Mouse (Mus musculus) embryo, embryonic 10.5 days (tissue): ENCODE measurements at regions not wholly inside any gene's neighbourhood (a gene's known extent, or its start where the extent isn't known, plus 50 kb on each side); places are given as distances from the start of the nearest gene placed in this dataset.

Experiments used
- DNase-seq: peaks from one replicate; pipeline ENCODE4 v3.0.0-alpha.2; 2015; ENCODE audit warnings: low spot score

DNA sequence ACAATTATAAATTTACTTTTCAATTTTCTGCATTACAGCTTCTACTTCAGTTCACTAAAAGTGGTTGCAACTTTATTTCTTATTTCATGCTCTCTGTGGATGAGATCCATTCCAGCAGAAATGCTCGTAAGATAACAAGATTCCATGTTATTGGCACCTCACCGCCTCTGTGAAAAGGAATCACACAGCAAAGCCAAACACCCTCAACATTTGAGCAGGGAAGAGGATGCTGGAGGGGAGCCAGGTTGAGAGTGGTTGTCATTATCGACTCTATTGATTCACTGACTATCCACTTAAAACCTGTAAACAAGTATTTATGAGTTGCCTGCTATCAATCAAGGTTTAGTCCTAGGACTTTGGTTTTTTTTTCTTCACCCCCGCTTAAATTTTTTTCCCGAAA is 261.1 kb upstream of the Ccdc54 start:
- no peak for DNase-seq

GRCm38 (mm10) chr16:50847693-50848092 is 256.7 kb upstream of the Ccdc54 start:
- peak; percentile 10 for DNase-seq

- DNase-seq: peak; percentile 24
Observed at GRCm38 (mm10) chr16:50846505-50846904, 255.6 kb upstream of the Ccdc54 start.

- peak; percentile 94 for DNase-seq
Observed at GRCm38 (mm10) chr16:50841677-50842580, 251.0 kb upstream of the Ccdc54 start.

- DNase-seq: no peak
Observed at GRCm38 (mm10) chr16:50841205-50841604, 250.3 kb upstream of the Ccdc54 start.

- no peak for DNase-seq
Observed at GRCm38 (mm10) chr16:50839665-50840064, 248.7 kb upstream of the Ccdc54 start.

GRCm38 (mm10) chr16:50837416-50837815 is 246.5 kb upstream of the Ccdc54 start:
- DNase-seq: no peak

GRCm38 (mm10) chr16:50836457-50836856 is 245.5 kb upstream of the Ccdc54 start:
- DNase-seq: no peak

DNA sequence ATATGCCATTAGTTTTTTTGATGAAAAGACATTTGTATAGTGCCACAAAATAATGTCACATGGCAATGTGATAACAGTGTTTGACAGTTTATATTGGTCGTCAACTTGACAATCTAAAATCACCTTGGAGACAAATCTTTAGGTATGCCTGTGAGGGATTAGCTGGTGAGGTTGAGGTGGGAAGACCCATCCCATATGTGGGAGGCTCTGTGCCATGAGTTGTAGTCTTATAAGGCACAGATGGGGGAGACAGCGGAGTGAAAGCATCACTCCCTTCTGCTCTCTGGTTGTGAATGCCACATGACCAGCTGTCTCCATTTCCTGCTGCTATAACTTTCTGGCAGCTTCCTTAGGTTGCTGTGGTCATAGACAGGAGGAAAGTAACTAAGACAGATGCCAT is 242.4 kb upstream of the Ccdc54 start:
- no peak for DNase-seq

DNA sequence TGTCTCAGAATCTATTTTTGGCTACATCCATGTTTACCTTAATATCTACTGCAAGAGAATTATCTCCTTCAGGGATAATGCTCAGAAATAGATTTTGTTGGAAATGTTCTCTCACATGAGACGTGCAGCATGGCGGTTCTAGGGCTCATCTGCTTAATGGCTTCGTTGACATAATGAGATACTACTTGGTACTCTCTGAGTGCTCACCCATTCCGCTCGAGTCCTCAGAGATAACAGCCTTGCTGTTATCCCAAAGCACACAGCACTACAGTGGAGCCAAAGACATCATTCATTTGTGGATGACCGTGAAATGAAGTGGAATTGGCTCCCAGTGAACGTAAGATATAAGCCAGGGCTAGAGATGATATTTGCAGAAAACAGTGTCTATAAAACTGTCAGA is 231.4 kb upstream of the Ccdc54 start:
- DNase-seq: no peak

DNA sequence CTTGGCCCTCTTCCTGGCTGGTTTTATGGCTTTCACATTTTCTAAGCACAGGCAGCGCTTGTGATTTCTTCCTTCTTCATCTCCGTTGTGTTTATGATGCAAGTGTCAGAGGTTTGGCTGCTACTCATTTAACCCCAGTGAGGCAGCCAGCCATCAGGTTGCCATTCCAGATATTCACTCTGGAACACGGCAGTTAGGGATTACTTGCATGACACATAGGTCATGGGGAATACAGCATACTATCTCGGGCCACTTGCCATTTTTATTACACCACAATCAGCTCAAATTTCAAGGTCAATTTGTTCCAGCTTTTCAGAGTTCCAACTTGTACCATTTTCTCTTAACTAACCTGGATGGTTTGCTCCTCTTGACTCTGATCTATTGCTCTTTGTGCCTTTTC is 223.7 kb upstream of the Ccdc54 start:
- peak; percentile 11 for DNase-seq

- peak; percentile 82 for DNase-seq
Observed at GRCm38 (mm10) chr16:50799145-50799794, 208.3 kb upstream of the Ccdc54 start.

- DNase-seq: no peak
Observed at GRCm38 (mm10) chr16:50798095-50798494, 207.1 kb upstream of the Ccdc54 start.

GRCm38 (mm10) chr16:50792960-50793359 is 202.0 kb upstream of the Ccdc54 start:
- DNase-seq: no peak

DNA sequence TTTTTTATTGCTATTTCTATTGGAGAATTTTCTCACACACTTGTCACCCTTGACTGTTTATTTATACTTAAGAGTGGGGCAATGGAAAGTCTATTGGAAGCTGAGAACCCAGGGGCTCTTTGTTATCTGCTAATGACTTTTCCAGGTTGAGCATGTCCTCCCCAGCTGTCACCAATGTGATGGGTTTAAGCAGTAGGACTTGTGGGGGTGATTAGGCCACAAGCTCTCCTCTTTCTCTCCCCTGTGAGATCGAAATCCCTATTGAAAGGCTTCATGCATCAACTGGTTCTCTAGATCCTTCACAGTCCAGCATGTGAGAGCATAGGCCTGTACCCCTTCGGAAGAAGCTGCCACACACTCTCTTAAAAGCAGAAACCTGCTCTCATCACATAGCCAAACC is 201.6 kb upstream of the Ccdc54 start:
- DNase-seq: no peak

GRCm38 (mm10) chr16:50788702-50789101 is 197.7 kb upstream of the Ccdc54 start:
- DNase-seq: no peak

GRCm38 (mm10) chr16:50786199-50786598 is 195.2 kb upstream of the Ccdc54 start:
- DNase-seq: no peak

- no peak for DNase-seq
Observed at GRCm38 (mm10) chr16:50785384-50785783, 194.4 kb upstream of the Ccdc54 start.

DNA sequence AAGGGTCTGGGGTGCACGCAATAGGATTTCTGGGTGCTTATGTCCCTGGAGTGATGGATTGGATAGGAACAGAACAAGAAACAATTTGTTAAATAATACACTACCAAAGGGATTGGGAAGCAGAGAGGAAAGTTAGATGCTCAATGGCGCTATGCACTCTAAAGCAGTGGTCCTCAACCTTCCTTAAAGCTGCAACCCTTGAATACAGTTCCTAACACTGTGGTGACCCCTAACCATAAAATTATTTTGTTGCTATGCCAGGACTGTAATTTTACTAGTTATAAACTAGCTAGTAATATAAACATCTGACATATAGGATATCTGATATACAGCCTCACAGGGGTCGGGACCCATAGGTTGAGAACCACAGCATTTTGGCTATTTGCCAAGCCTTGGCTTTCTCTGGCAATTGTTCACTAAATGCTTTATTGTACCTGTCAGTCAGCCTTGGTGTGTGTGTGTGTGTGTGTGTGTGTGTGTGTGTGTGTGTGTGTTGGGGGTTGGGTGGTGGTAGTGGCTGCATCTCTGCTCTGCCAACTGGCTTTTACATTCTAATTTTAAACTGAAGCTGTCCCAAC is 193.8 kb upstream of the Ccdc54 start:
- DNase-seq: no peak

- no peak for DNase-seq
Observed at GRCm38 (mm10) chr16:50783784-50784650, 193.1 kb upstream of the Ccdc54 start.

GRCm38 (mm10) chr16:50783240-50783639 is 192.3 kb upstream of the Ccdc54 start:
- no peak for DNase-seq
